ENCODE assay signal across 8 mouse cellular contexts in genomic region chr16:36828054-36828786, GRCm38 (mm10). TPM values are rescaled to one million over a fixed set of nuclear protein-coding genes. Genes with fewer than 3 reads are reported as not detected.
DNase-seq lines count a peak whose midpoint lies in the region; ATAC-seq lines count a peak whose summit lies in the region.

Gene Iqcb1, plus strand, starts transcription at chr16:36828385.

- under 1% methylated on average over 64 of the region's 64 CpGs for WGBS in heart, embryonic 13.5 days
- under 1% methylated on average over 64 of the region's 64 CpGs for WGBS in liver, embryonic 11.5 days

- peak; percentile 92 for DNase-seq in kidney, postnatal 10 days
- DNase-seq in liver, embryonic 11.5 days (ENCODE audit: low spot score): peak; percentile 86
- peak; percentile 85 for DNase-seq in naive thymus-derived CD4-positive, alpha-beta T cell, adult 2 months (ENCODE audit: low read depth)
- peak; percentile 84 for DNase-seq in splenic B cell, adult 2 months (ENCODE audit: low read depth, low spot score)

- H3K27me3 ChIP-seq in heart, embryonic 13.5 days (replicated peaks): no peaks in the 10 kb centered on the region; the same call in 1 of the 2 replicates
- H3K27me3 ChIP-seq in liver, embryonic 11.5 days (replicated peaks; ENCODE audit: control insufficient read depth, insufficient read depth, low read length): peaks cover 3% of the 10 kb centered on the region; the same call in 1 of the 2 replicates
- no peaks in the 10 kb centered on the region for H3K27me3 ChIP-seq in splenic B cell, adult 2 months (ENCODE audit: control insufficient read depth, insufficient read depth, low read length, poor library complexity, severe bottlenecking)

- ATAC-seq in CD4-positive, CD25-positive, alpha-beta regulatory T cell, adult 4 months: peak; percentile 88
- peak; percentile 99 for ATAC-seq in erythroid progenitor cell, adult 5-6 weeks (replicated peaks; ENCODE audit: low FRiP score, poor library complexity, severe bottlenecking)
- peak; percentile 98 for ATAC-seq in heart, embryonic 13.5 days (ENCODE audit: extremely low read depth, insufficient number of reproducible peaks, low FRiP score, low TSS enrichment)
- peak; percentile 99 for ATAC-seq in liver, embryonic 11.5 days (replicated peaks; ENCODE audit: low FRiP score)

- no peaks in the 10 kb centered on the region for H3K36me3 ChIP-seq in heart, embryonic 13.5 days
- no peaks in the 10 kb centered on the region for H3K36me3 ChIP-seq in liver, embryonic 11.5 days (ENCODE audit: control insufficient read depth, insufficient read depth, low read length)
- H3K36me3 ChIP-seq in splenic B cell, adult 2 months (ENCODE audit: control insufficient read depth, insufficient read depth, low read length, poor library complexity, severe bottlenecking): no peaks in the 10 kb centered on the region

- peak within 1 kb of the TSS; percentile 93 for H3K9ac ChIP-seq in heart, embryonic 13.5 days
- peak within 1 kb of the TSS; percentile 86 for H3K9ac ChIP-seq in liver, embryonic 11.5 days (ENCODE audit: low read depth, low read length)

- 0 out of 2 replicates have a peak, but pooled peaks cover 3% of the 10 kb centered on the region for H3K4me1 ChIP-seq in brown adipose tissue, adult 24 weeks (ENCODE audit: control insufficient read depth, insufficient read depth, insufficient read length, low read length)
- H3K4me1 ChIP-seq in heart, embryonic 13.5 days: peaks cover 9% of the 10 kb centered on the region; the same call in 1 of the 2 replicates
- peaks cover 3% of the 10 kb centered on the region; the same call in 1 of the 2 replicates for H3K4me1 ChIP-seq in liver, embryonic 11.5 days (replicated peaks; ENCODE audit: control insufficient read depth, insufficient read depth, low read length)

- no peaks in the 10 kb centered on the region for H3K9me3 ChIP-seq in heart, embryonic 13.5 days
- no peaks in the 10 kb centered on the region for H3K9me3 ChIP-seq in liver, embryonic 11.5 days (ENCODE audit: control insufficient read depth, low read length)

- peak within 1 kb of the TSS; percentile 81 for H3K4me2 ChIP-seq in heart, embryonic 13.5 days
- peak within 1 kb of the TSS; percentile 96 for H3K4me2 ChIP-seq in liver, embryonic 11.5 days

- no peak within 1 kb of the TSS for H3K27ac ChIP-seq in brown adipose tissue, adult 24 weeks (replicated peaks; ENCODE audit: low read depth, low read length)
- peak within 1 kb of the TSS; percentile 44; the same call in 1 of the 2 replicates for H3K27ac ChIP-seq in heart, embryonic 13.5 days (replicated peaks)
- H3K27ac ChIP-seq in liver, embryonic 11.5 days (ENCODE audit: low read depth, low read length): no peak within 1 kb of the TSS

- peak within 1 kb of the TSS; percentile 98 for H3K4me3 ChIP-seq in brown adipose tissue, adult 24 weeks (ENCODE audit: insufficient read depth, low read depth, low read length)
- peak within 1 kb of the TSS; percentile 83 for H3K4me3 ChIP-seq in heart, embryonic 13.5 days
- peak within 1 kb of the TSS; percentile 90 for H3K4me3 ChIP-seq in liver, embryonic 11.5 days (ENCODE audit: low read depth, low read length)

RNA-seq across cellular contexts. Expression of gene Iqcb1, which starts in this region (rescaled TPM):
- 10 to 100 TPM; 11.8 to 20.6 TPM for polyA plus RNA-seq in CD4-positive, CD25-positive, alpha-beta regulatory T cell, adult 4 months (2017; shearing (Covaris generic))
- 15.3 and 17.4 TPM in 2 replicates for polyA plus RNA-seq in brown adipose tissue, adult 24 weeks (2012; ENCODE audit: insufficient read depth, insufficient read length, missing spikeins)
- 17.3 TPM in 1 of 2 replicates, not detected in the other for total RNA-seq in erythroid progenitor cell, adult 5-6 weeks (2015; ENCODE audit: low replicate concordance)
- total RNA-seq in erythroid progenitor cell, adult 5-6 weeks (2017; ENCODE audit: low replicate concordance): 4.5 and 34.8 TPM in 2 replicates
- polyA plus RNA-seq in heart, embryonic 13.5 days (2015; fragmentation: Nextera tagmentation; extraction: Ambion mirVana): 28.4 and 28.9 TPM in 2 replicates
- 30.3 and 32.1 TPM in 2 replicates for polyA plus RNA-seq in liver, embryonic 11.5 days (2014; fragmentation: Nextera tagmentation; extraction: Ambion mirVana)
